Mouse (Mus musculus) liver, postnatal 0 days (tissue): Measurements from ENCODE around the gene Actn4.

ENCODE experiments used
- CTCF ChIP-seq: sonication (generic); IDR thresholded peaks from 2 replicates; pipeline ENCODE4 v1.5.1; 2016; ENCODE audit warnings: antibody characterized with exemption, low read depth
- EP300 ChIP-seq: IDR thresholded peaks from 2 replicates; pipeline ENCODE4 v1.6.1; 2016; ENCODE audit warnings: antibody characterized with exemption, low read depth, mild to moderate bottlenecking

- no peak for TF ChIP-seq CTCF
- no peak for TF ChIP-seq EP300
These were observed 111.5 kb downstream of the Actn4 start for GRCm38 (mm10) chr7:28850642-28851041.
